Mouse (Mus musculus) ES-E14 (cell line): ENCODE data around the gene Gsg1l. TPM values are rescaled to one million over a fixed set of nuclear protein-coding genes. Genes with fewer than 3 reads are reported as not detected.

Source experiments
- DNase-seq: peaks from one replicate; pipeline ENCODE4 v3.0.0-alpha.2; 2013; ENCODE audit warnings: low read depth, low spot score
- H3K27ac ChIP-seq: 2 replicates; pipeline ENCODE4 v1.5.1; 2012; ENCODE audit warnings: low read depth, mild to moderate bottlenecking, low read length, moderate library complexity, mixed read lengths; ENCODE audit not compliant: poor library complexity, insufficient read depth, severe bottlenecking
- H3K36me3 ChIP-seq: 2 replicates; pipeline ENCODE4 v1.6.1; 2012; ENCODE audit warnings: mild to moderate bottlenecking, low read length, moderate library complexity, mixed read lengths; ENCODE audit not compliant: control insufficient read depth, poor library complexity, insufficient read depth, severe bottlenecking
- H3K4me1 ChIP-seq, 2 experiments: fragments of 150-350 bp in 1 of 2; sonication (generic) in 1 of 2; 2 replicates each; pipeline ENCODE4 v1.6.1; 2012; ENCODE audit warnings: low read length in 2 of 2, mild to moderate bottlenecking in 1 of 2, mixed read lengths in 1 of 2; ENCODE audit not compliant: control insufficient read depth in 2 of 2, insufficient read depth in 2 of 2, poor library complexity in 1 of 2
- H3K4me3 ChIP-seq, 2 experiments: fragments of 150-350 bp in 1 of 2; sonication (generic) in 1 of 2; 2 replicates each; pipeline ENCODE4 v1.5.1; 2012; ENCODE audit warnings: low read length in 2 of 2, low read depth in 1 of 2, mild to moderate bottlenecking in 1 of 2, mixed read lengths in 1 of 2; ENCODE audit not compliant: insufficient read depth in 1 of 2, poor library complexity in 1 of 2, severe bottlenecking in 1 of 2
- H3K9ac ChIP-seq: 2 replicates; pipeline ENCODE4 v1.6.1; 2012; ENCODE audit warnings: low read depth, mild to moderate bottlenecking, low read length, mixed read lengths; ENCODE audit not compliant: poor library complexity, insufficient read depth, severe bottlenecking
- H3K9me3 ChIP-seq: fragments of 150-350 bp; sonication (generic); 2 replicates; pipeline ENCODE4 v1.6.1; 2012; ENCODE audit warnings: low read depth, mild to moderate bottlenecking, low read length; ENCODE audit not compliant: control insufficient read depth, insufficient read depth
- CHD2 ChIP-seq: IDR thresholded peaks from 2 replicates; pipeline ENCODE4 v1.6.1; 2014; ENCODE audit warnings: mild to moderate bottlenecking, low read depth, low read length, inconsistent platforms
- HCFC1 ChIP-seq: IDR thresholded peaks from 2 replicates; pipeline ENCODE4 v1.6.1; 2012; ENCODE audit warnings: low read length, inconsistent platforms, borderline replicate concordance; ENCODE audit not compliant: insufficient read depth
- MAFK ChIP-seq: IDR thresholded peaks from 2 replicates; pipeline ENCODE4 v1.6.1; 2014; ENCODE audit warnings: mild to moderate bottlenecking, low read depth, low read length, inconsistent platforms; ENCODE audit not compliant: insufficient read depth
- ZC3H11A ChIP-seq: IDR thresholded peaks from 2 replicates; pipeline ENCODE4 v1.6.1; 2012; ENCODE audit warnings: low read depth, mild to moderate bottlenecking, inconsistent platforms, low read length, borderline replicate concordance
- ZNF384 ChIP-seq: IDR thresholded peaks from 2 replicates; pipeline ENCODE4 v1.6.1; 2012; ENCODE audit warnings: low read depth, low read length, inconsistent platforms
- in situ Hi-C, 2 experiments: fragments of 600-800 bp; cut with MboI; formaldehyde crosslinking; loops; one replicate each; pipeline ENCODE4 v1.15.1; 2025; ENCODE audit warnings: low sequenced_read_pairs in 2 of 2, inconsistent platforms in 1 of 2; ENCODE audit not compliant: unreplicated experiment in 2 of 2
- total RNA-seq: library from RNA; depleted of rRNA; stranded (reverse); fragments of 300-350 nt; gene quantifications from 2 replicates; pipeline ENCODE4 v1.2.3, GENCODE M21; 2012

Gene Gsg1l
- total RNA-seq, 1 experiment, result not detected

DNA sequence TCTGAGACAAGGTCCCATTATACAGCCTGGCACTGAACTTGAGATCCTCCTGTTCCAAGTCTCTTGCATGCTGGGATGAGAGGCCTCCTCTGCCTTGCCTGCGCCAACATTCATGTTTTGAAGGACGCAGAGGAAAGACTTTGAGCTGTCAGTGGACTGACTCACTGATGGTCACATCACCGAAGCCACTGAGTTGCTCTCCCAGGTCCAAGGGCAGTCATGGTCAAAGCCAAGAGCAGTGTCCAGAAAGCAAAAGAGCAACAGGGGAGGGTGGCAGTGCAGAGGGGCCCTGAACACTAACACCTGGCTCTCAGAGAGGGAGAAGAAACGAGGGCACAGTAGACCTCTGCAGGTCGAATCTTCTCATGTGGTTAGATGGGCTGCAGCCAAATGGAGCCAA, 188.6 kb downstream of the Gsg1l start:
- TF ChIP-seq HCFC1 (no peak), ZC3H11A (no peak), MAFK (no peak), CHD2 (no peak), ZNF384 (no peak)
- no peak for DNase-seq
- Histone ChIP-seq H3K27ac (no peak overlapping the region), H3K36me3 (no peaks in the 10 kb centered on the region), H3K9ac (no peak overlapping the region), H3K4me1 (no peaks in the 10 kb centered on the region), H3K4me3 (no peak overlapping the region), H3K9me3 (no peaks in the 10 kb centered on the region)
- in situ Hi-C loops, result no loop called here

GRCm38 (mm10) chr7:125888373-125888772, 193.8 kb downstream of the Gsg1l start:
- Histone ChIP-seq H3K4me3 (no peak overlapping the region), H3K4me1 (no peaks in the 10 kb centered on the region), H3K9ac (no peak overlapping the region), H3K36me3 (no peaks in the 10 kb centered on the region), H3K9me3 (no peaks in the 10 kb centered on the region), H3K27ac (no peak overlapping the region)
- no peak for TF ChIP-seq MAFK
- TF ChIP-seq ZNF384, result no peak
- in situ Hi-C loops, result no loop called here
- DNase-seq, result no peak

- in situ Hi-C loops, result no loop called here
- H3K36me3 ChIP-seq, result no peaks in the 10 kb centered on the region
- H3K27ac ChIP-seq, result no peak overlapping the region
- no peak overlapping the region for H3K4me3 ChIP-seq
- DNase-seq, result no peak
- no peak overlapping the region for H3K9ac ChIP-seq
- TF ChIP-seq ZNF384 (no peak), HCFC1 (no peak), ZC3H11A (no peak), MAFK (no peak), CHD2 (no peak)
- H3K4me1 ChIP-seq, result no peaks in the 10 kb centered on the region
- no peaks in the 10 kb centered on the region for H3K9me3 ChIP-seq
These were observed 194.4 kb downstream of the Gsg1l start for GRCm38 (mm10) chr7:125887761-125888160.

DNA sequence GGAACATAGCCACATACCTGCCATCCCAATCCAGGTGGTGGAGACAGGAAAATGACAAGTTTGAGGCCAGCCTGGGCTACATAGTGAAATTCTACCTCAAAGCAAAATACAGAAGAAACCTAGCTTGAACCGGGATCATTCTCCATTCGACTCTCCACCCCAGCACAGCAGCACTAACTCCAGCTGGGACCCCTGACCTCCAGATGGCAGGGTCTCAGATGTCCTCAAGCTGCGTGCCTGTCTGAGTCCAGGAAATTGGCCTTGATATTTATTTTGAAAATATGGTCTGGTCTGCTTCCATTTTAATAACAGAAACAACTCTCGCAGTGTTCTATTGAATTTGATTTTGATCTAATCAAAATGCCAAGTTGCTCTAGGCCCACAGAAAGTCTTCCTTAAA, 195.1 kb downstream of the Gsg1l start:
- H3K4me3 ChIP-seq, result no peak overlapping the region
- H3K9me3 ChIP-seq, result no peaks in the 10 kb centered on the region
- no peak for DNase-seq
- in situ Hi-C loops, result no loop called here
- H3K36me3 ChIP-seq, result no peaks in the 10 kb centered on the region
- TF ChIP-seq CHD2 (no peak), HCFC1 (no peak), MAFK (no peak), ZNF384 (no peak), ZC3H11A (no peak)
- H3K9ac ChIP-seq, result no peak overlapping the region
- no peaks in the 10 kb centered on the region for H3K4me1 ChIP-seq
- no peak overlapping the region for H3K27ac ChIP-seq

- in situ Hi-C loops, result no loop called here
- H3K27ac ChIP-seq, result no peak overlapping the region
These were observed 196.0 kb downstream of the Gsg1l start for GRCm38 (mm10) chr7:125886116-125886680.

More at GRCm38 (mm10) chr7:125886116-125886680, 196.0 kb downstream of the Gsg1l start:
- H3K9ac ChIP-seq, result no peak overlapping the region
- no peak for DNase-seq
- no peak overlapping the region for H3K4me3 ChIP-seq
- no peaks in the 10 kb centered on the region for H3K4me1 ChIP-seq
- no peak for TF ChIP-seq ZNF384
- no peak for TF ChIP-seq CHD2
- TF ChIP-seq HCFC1, result no peak
- no peak for TF ChIP-seq ZC3H11A
- TF ChIP-seq MAFK, result no peak
- H3K9me3 ChIP-seq, result no peaks in the 10 kb centered on the region
- H3K36me3 ChIP-seq, result no peaks in the 10 kb centered on the region
